Mouse (Mus musculus) ovary, postnatal 10 days (tissue): ENCODE results near the gene Gtpbp1.
"Not testable (repeated sequence)": the region's sequence is repeated elsewhere in the genome, so short reads cannot be mapped to it uniquely, and the experiment has no call there.

Experiments used
- DNase-seq: peaks from one replicate; pipeline ENCODE4 v3.0.0; 2022; ENCODE audit warnings: low spot score

Gene Gtpbp1

GRCm38 (mm10) chr15:79690426-79691022 is at the start of gene Gtpbp1:
Gene Gtpbp1 (plus strand): TSS chr15:79690845.
- peak; percentile 83 for DNase-seq

GRCm38 (mm10) chr15:79641135-79641817 is 49.4 kb upstream of the Gtpbp1 start:
- DNase-seq, result no peak

- DNase-seq, result no peak
These were observed 45.2 kb upstream of the Gtpbp1 start for GRCm38 (mm10) chr15:79645483-79645882.

- no peak for DNase-seq
These were observed 42.5 kb upstream of the Gtpbp1 start for GRCm38 (mm10) chr15:79648130-79648529.

GRCm38 (mm10) chr15:79650569-79650968 is 40.1 kb upstream of the Gtpbp1 start:
- no peak for DNase-seq

- DNase-seq, result no peak
These were observed 39.2 kb upstream of the Gtpbp1 start for GRCm38 (mm10) chr15:79651481-79651880.

- no peak for DNase-seq
These were observed 34.2 kb upstream of the Gtpbp1 start for GRCm38 (mm10) chr15:79656451-79656850.

GRCm38 (mm10) chr15:79657837-79658530 is 32.7 kb upstream of the Gtpbp1 start:
- DNase-seq, result peak; percentile 42

GRCm38 (mm10) chr15:79658531-79659375 is 31.9 kb upstream of the Gtpbp1 start, which contains the start of the genes Fam227a and Cby1:
Gene Fam227a (minus strand): TSS chr15:79658956.
Gene Cby1 (plus strand): TSS chr15:79659199.
- peak; percentile 99 for DNase-seq

- DNase-seq, result no peak
These were observed 28.8 kb upstream of the Gtpbp1 start for GRCm38 (mm10) chr15:79661852-79662251.

- DNase-seq, result no peak
These were observed 26.0 kb upstream of the Gtpbp1 start for GRCm38 (mm10) chr15:79664666-79665065.

- DNase-seq, result no peak
These were observed 21.4 kb upstream of the Gtpbp1 start for GRCm38 (mm10) chr15:79669195-79669594.

- DNase-seq, result peak; percentile 49
These were observed 20.2 kb upstream of the Gtpbp1 start, which contains the start of gene Tomm22 for GRCm38 (mm10) chr15:79670249-79670971. Gene Tomm22 (plus strand): TSS chr15:79670861.

GRCm38 (mm10) chr15:79670972-79671299 is 19.7 kb upstream of the Gtpbp1 start:
- DNase-seq, result no peak

GRCm38 (mm10) chr15:79671828-79672348 is 18.8 kb upstream of the Gtpbp1 start:
- not testable (repeated sequence) for DNase-seq

GRCm38 (mm10) chr15:79677936-79678335 is 12.7 kb upstream of the Gtpbp1 start:
- no peak for DNase-seq

GRCm38 (mm10) chr15:79681973-79682372 is 8.7 kb upstream of the Gtpbp1 start:
- DNase-seq, result no peak

- no peak for DNase-seq
These were observed 7.5 kb upstream of the Gtpbp1 start for GRCm38 (mm10) chr15:79683146-79683545.

- DNase-seq, result no peak
These were observed 6.8 kb upstream of the Gtpbp1 start for GRCm38 (mm10) chr15:79683707-79684465.

- DNase-seq, result no peak
These were observed 6.0 kb upstream of the Gtpbp1 start for GRCm38 (mm10) chr15:79684616-79685015.
